Mouse (Mus musculus): ENCODE measurements around the gene Cdk6. TPM values are rescaled to one million over a fixed set of nuclear protein-coding genes. Genes with fewer than 3 reads are reported as not detected.
"Not testable (repeated sequence)": the region's sequence is repeated elsewhere in the genome, so short reads cannot be mapped to it uniquely, and the experiment has no call there.

Cdk6 gene
- polyA plus RNA-seq, 1 experiment from 2014 or later = 21.8 TPM

DNA sequence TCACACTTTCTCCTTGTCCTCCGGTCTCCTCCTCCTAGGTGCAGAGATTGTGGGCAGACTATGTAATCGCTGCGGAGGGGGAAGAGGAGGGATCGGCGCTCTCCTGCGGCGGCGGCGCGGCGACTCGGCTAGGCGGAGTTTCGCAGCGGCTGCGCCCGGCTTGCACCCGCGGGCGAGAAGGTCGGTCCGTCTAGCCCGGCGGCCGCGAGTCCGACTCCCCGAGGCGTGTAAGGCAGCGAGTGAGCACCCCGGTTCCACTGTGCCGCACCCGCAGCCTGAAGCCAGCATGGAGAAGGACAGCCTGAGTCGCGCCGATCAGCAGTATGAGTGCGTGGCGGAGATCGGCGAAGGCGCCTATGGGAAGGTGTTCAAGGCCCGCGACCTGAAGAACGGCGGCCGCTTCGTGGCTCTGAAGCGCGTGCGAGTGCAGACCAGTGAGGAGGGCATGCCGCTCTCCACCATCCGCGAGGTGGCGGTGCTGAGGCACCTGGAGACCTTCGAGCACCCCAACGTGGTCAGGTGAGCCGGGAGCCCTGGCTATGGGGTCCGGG, 2.9 kb downstream of the Cdk6 start:
- ChIA-PET POLR2A (interaction anchor here (0.6 kb wide), 1 partner anchor 96 kb away, joined by 3 read pairs; no protein-coding TSS in a partner anchor), CTCF (interaction anchor here (1.2 to 2.0 kb wide), 5 partner anchors 121 to 224 kb away, joined by 3 to 7 read pairs (median 4); no protein-coding TSS in a partner anchor)
- peak; percentile 96 for TF ChIP-seq CTCF (IDR thresholded peaks at IDR 0.05)
- DNase-seq (ENCODE audit: low read depth, low spot score) (no peak), ATAC-seq (peak; percentile 64)
- H3K27me3 ChIP-seq = no peaks in the 10 kb centered on the region
- in situ Hi-C loops (cut with MboI; ENCODE audit: low pct_unique_long_range_greater_than_20kb) = loop anchor here (5.0 kb wide), 2 partner anchors 122 to 158 kb away; no protein-coding TSS in a partner anchor

DNA sequence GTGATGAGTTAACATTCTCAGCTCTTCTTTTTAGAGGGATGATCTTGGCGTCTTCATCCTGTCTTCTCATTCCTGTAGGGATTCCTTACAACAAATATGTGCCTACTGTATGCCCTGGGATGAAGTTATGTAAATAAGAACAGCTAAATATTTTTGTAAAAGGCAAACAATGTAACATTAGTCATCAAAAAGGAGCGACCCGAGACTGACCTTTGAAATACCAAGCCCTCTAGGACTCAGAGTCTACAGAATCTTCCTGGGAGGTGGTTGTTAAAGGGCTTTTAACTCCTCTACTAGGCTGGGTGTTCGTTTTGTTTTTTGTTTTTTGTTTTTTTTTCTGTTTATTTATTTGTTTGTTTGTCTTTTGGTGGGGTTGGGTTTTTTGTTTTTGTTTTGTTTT, 4.3 kb downstream of the Cdk6 start:
- in situ Hi-C loops (cut with MboI; ENCODE audit: low pct_unique_long_range_greater_than_20kb); DNase-seq (ENCODE audit: low read depth, low spot score); POLR2A ChIA-PET; H3K27me3 ChIP-seq; ATAC-seq: not testable (repeated sequence)
- CTCF ChIA-PET = interaction anchor here (1.1 to 2.0 kb wide), 3 partner anchors 150 to 169 kb away, joined by 3 to 7 read pairs (median 5); no protein-coding TSS in a partner anchor

DNA sequence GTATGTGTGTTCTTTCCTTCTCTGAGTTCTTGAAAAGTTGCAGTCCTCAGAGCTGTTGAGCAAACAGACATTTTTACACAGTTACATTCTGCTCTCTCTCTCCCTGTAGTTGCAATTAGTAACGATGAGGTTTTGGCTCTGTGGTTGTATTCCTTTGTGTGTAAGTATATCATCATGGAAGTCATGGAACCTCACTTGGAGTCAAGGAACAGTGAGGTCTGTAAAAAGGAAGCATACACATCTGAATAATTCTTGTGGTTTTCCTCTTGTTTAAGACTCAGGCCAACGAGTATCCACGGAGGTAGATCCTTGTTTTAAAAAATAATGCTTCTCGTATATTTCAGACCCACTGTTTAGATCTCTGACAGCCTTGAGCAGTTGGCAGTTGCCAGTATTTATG, 8.1 kb downstream of the Cdk6 start:
- ATAC-seq; in situ Hi-C loops (cut with MboI; ENCODE audit: low pct_unique_long_range_greater_than_20kb); H3K27me3 ChIP-seq; POLR2A ChIA-PET; CTCF ChIA-PET; DNase-seq (ENCODE audit: low read depth, low spot score): not testable (repeated sequence)

DNA sequence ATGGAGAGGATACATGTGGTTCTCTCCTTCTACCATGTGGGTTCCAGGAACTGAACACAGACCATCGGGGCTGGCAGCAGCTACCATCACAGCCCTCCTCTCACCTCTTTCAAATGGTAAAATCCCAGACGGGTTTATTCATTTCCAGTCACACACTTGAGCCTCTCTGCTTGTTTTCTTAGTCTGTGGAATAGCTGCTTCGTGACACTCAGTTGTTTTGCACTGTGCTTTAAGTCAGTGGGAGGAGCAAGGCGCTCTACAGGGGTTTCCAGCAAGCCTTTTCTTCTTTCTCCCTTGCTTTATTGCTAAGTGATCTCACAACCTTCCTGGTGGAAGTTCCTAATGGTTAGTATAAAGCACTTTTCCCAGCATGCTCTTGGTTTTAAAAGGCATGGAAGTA, 10.6 kb downstream of the Cdk6 start:
- ATAC-seq; in situ Hi-C loops (cut with MboI; ENCODE audit: low pct_unique_long_range_greater_than_20kb); H3K27me3 ChIP-seq; CTCF ChIA-PET; DNase-seq (ENCODE audit: low read depth, low spot score): not testable (repeated sequence)
- POLR2A ChIA-PET = interaction anchor here (0.6 kb wide), 1 partner anchor 37 kb away, joined by 3 read pairs; no protein-coding TSS in a partner anchor

DNA sequence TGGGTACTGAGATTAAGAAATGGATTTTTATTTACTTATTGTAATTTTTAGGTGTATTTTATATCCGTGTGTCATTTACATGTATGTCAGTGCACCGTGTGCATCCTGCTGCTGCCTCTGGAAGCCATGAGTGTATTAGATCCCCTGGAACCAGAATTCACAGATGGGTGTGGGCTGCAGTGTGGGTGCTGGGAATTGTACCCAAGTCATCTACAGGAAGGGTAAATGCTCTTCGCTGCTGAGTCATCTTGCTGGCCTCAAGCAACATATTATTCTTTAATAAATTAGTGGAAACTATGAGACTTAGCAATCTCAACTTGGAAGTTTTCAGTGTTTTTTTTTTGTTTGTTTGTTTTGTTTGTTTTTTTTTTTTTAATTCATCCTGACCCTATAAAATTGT, 11.0 kb downstream of the Cdk6 start:
- CTCF ChIA-PET = no interaction called here
- DNase-seq (ENCODE audit: low read depth, low spot score) (no peak), ATAC-seq (no peak)
- in situ Hi-C loops (cut with MboI; ENCODE audit: low pct_unique_long_range_greater_than_20kb) = no loop called here
- POLR2A ChIA-PET = no interaction called here
- no peak for TF ChIP-seq CTCF (IDR thresholded peaks at IDR 0.05)
- H3K27me3 ChIP-seq = no peaks in the 10 kb centered on the region

DNA sequence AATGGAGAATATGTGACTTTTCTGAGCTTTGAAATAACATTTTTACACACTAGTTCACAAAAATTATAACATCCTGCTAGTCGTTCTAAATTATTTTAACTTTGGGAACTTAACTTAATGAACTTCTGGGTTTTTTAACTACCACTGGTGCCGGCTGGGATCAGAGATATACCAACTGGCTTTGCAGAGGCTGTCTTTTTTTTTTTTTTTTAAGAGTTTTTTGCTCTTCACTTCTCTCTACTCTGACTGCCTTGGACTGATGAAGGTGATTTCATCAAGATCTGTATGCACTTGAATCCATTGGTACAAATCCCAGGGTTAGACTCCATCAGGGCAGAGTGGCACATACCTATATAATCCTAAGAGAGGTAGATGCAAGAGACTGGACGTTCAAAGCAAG, 11.5 kb downstream of the Cdk6 start:
- ATAC-seq = no peak
- no peak for TF ChIP-seq CTCF (IDR thresholded peaks at IDR 0.05)
- no peak for DNase-seq (ENCODE audit: low read depth, low spot score)
- in situ Hi-C loops (cut with MboI; ENCODE audit: low pct_unique_long_range_greater_than_20kb) = no loop called here
- no peaks in the 10 kb centered on the region for H3K27me3 ChIP-seq
- ChIA-PET CTCF (no interaction called here), POLR2A (no interaction called here)

DNA sequence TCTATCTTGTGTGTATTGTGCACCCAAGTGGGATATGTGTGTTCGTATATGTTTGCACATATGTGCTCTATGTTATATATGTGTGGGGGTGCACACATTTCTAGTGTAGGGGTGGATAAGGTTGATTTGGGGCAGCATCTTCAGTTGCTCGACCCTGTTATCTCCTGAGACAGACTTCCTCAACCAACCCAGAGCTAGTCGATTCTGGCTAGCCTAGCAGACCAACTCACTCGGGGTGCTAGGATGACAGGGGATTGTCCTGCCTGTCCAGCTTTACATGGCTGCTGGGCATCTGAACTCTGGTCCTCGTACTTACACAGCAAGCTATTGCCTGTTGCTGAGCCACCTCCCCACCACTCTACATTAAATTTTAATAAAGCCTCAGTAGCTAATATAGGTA, 13.0 kb downstream of the Cdk6 start:
- TF ChIP-seq CTCF (IDR thresholded peaks at IDR 0.05) = no peak
- in situ Hi-C loops (cut with MboI; ENCODE audit: low pct_unique_long_range_greater_than_20kb) = no loop called here
- no peaks in the 10 kb centered on the region for H3K27me3 ChIP-seq
- no peak for ATAC-seq
- POLR2A ChIA-PET = no interaction called here
- no peak for DNase-seq (ENCODE audit: low read depth, low spot score)
- CTCF ChIA-PET = interaction anchor here (1.4 kb wide), 1 partner anchor 157 kb away, joined by 3 read pairs; no protein-coding TSS in a partner anchor

DNA sequence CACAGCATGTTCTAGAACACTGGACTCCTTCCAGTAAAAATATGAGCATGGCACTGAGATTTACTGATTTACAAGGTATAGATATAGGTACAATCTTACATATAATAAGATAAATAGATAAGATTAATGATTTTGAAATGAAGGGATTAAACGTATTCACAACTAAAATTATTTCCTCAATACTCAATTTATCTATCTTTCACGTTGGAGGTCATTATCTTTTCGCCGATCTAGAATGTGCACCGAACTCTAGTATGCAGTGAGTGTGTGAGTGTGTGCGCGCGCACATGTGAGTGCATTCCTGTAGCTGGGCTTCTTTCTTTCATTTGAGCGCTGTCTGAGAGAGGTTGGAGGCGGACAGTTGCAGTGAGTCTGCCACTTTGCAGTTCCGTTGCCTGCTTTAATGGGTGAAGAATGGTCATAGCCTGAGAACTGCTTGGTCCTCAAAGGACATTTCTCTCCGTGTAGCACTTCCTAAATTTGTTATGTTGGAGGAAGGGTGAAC, 13.8 kb downstream of the Cdk6 start:
- CTCF ChIA-PET = interaction anchor here (1.3 to 1.4 kb wide), 4 partner anchors 8 to 157 kb away, joined by 3 to 7 read pairs (median 4); no protein-coding TSS in a partner anchor
- no peaks in the 10 kb centered on the region for H3K27me3 ChIP-seq
- in situ Hi-C loops (cut with MboI; ENCODE audit: low pct_unique_long_range_greater_than_20kb) = no loop called here
- ATAC-seq (no peak), DNase-seq (ENCODE audit: low read depth, low spot score) (no peak)
- POLR2A ChIA-PET = no interaction called here
- TF ChIP-seq CTCF (IDR thresholded peaks at IDR 0.05) = no peak

DNA sequence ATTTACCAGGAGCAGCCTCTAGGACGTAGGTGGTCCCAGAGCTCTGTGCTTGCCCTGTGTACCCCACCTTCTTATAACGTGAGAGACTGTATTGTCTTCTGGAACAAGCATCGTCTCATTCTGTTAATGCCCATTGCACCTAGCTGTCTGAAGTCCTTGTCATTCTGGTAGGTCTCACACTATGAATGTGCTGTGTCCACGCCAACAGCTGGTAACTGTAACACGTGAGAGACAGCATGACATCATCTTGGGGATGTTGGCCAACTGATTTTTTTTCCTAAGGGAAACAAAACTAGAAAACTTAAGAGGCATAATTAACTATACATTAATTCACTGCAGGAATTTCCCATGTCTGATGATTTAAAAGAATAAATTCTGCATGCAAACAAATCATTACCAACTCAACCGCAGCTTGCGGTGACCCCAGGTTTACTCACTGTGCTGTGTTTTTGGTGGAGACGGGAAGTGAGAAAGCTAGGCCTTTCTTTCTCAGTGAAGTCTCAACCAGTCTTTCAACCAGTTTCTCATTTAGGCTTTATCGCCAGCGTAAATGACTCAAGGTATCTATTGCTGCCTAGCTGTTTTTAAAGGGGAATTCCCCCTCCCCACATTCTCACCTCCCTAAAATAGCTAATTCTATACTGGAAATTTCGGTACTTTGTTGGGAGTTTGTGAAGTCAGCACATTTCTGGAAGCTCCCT, 14.4 kb downstream of the Cdk6 start:
- ChIA-PET CTCF (interaction anchor here (1.3 to 1.4 kb wide), 4 partner anchors 9 to 156 kb away, joined by 3 to 7 read pairs (median 4); no protein-coding TSS in a partner anchor), POLR2A (no interaction called here)
- in situ Hi-C loops (cut with MboI; ENCODE audit: low pct_unique_long_range_greater_than_20kb) = no loop called here
- DNase-seq (ENCODE audit: low read depth, low spot score) = no peak
- H3K27me3 ChIP-seq = no peaks in the 10 kb centered on the region
- no peak for TF ChIP-seq CTCF (IDR thresholded peaks at IDR 0.05)
- no peak for ATAC-seq

DNA sequence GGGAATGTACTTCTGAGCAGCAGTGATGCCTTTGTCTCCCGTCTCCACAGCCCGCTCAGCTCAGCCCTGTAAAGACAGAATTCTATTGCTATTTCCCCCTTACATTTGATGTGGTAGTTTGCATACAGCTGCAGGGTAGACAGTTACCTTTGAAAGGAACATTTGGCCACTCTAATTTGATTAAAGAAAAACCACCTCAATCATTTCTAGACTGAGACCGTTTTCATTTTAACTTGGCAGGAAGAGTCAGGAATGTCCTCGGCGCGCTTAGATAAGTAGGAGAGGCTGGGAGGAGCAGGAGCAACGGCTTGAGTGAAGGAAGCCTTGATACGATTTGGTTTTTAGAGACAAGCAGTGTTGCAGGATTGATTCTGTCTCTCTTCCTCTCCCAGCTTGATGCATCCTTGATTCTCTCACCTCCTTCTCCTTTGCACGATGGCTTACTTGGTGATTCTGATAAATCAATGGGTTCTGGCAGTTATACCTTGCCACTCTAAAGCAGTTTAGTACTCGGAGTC, 15.0 kb downstream of the Cdk6 start:
- ChIA-PET POLR2A (no interaction called here), CTCF (interaction anchor here (1.3 to 1.4 kb wide), 3 partner anchors 9 to 19 kb away, joined by 4 to 7 read pairs (median 5); no protein-coding TSS in a partner anchor)
- TF ChIP-seq CTCF (IDR thresholded peaks at IDR 0.05) = no peak
- ATAC-seq = no peak
- no peak for DNase-seq (ENCODE audit: low read depth, low spot score)
- no peaks in the 10 kb centered on the region for H3K27me3 ChIP-seq
- in situ Hi-C loops (cut with MboI; ENCODE audit: low pct_unique_long_range_greater_than_20kb) = no loop called here

DNA sequence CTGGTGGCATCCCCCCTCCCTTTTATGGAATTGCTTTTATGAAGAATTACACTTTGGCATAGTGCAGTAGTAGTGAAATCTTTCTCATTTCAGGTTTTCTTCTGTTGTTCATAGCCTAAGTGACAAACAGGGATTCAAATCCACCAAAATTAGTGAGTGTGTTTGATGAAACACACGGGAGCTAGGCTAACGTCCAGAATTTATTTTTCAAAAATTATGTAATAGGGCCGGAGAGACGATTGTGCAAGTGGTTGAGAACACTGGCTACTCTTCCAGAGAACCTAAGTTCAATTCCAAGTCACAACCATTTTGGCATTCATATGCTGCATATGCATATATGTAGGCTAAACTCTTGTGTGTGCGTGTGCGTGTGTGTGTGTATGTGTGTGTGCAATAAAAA, 16.2 kb downstream of the Cdk6 start:
- in situ Hi-C loops (cut with MboI; ENCODE audit: low pct_unique_long_range_greater_than_20kb) = no loop called here

More for the DNA sequence above, 16.2 kb downstream of the Cdk6 start:
- ATAC-seq (no peak), DNase-seq (ENCODE audit: low read depth, low spot score) (no peak)
- CTCF ChIA-PET = interaction anchor here (0.8 to 2.1 kb wide), 3 partner anchors 9 to 23 kb away, joined by 3 to 5 read pairs (median 3); no protein-coding TSS in a partner anchor
- no peaks in the 10 kb centered on the region for H3K27me3 ChIP-seq
- no peak for TF ChIP-seq CTCF (IDR thresholded peaks at IDR 0.05)
- POLR2A ChIA-PET = no interaction called here

All from Patski (cell line).